In genomic region chr16:81200201-81201071, GRCm38 (mm10) we compare ENCODE assay signal across 8 mouse cellular contexts. TPM values are rescaled to one million over a fixed set of nuclear protein-coding genes. Genes with fewer than 3 reads are reported as not detected.
A peak's percentile ranks its signal among the peaks of the same experiment; 100 is the strongest.
DNase-seq lines count a peak whose midpoint lies in the region; ATAC-seq and TF ChIP-seq lines count a peak whose summit lies in the region.

Gene Ncam2, plus strand, starts transcription at chr16:81200697.

- H3K4me1 ChIP-seq in embryonic facial prominence, embryonic 13.5 days: 0 out of 2 replicates have a peak, but pooled peaks cover 6% of the 10 kb centered on the region
- 0 out of 2 replicates have a peak, but pooled peaks cover 3% of the 10 kb centered on the region for H3K4me1 ChIP-seq in heart, embryonic 11.5 days (ENCODE audit: control insufficient read depth, insufficient read depth, low read length)
- H3K4me1 ChIP-seq in limb, embryonic 14.5 days (ENCODE audit: control insufficient read depth, insufficient read depth, low read length): peaks cover 6% of the 10 kb centered on the region; the same call in 1 of the 2 replicates
- H3K4me1 ChIP-seq in midbrain, embryonic 14.5 days (ENCODE audit: control insufficient read depth, insufficient read depth, low read length): peaks cover 15% of the 10 kb centered on the region
- H3K4me1 ChIP-seq in stomach, postnatal 0 days (replicated peaks; ENCODE audit: control insufficient read depth, insufficient read depth): no peaks in the 10 kb centered on the region

- H3K27ac ChIP-seq in embryonic facial prominence, embryonic 13.5 days: peak within 1 kb of the TSS; percentile 51
- H3K27ac ChIP-seq in heart, embryonic 11.5 days (ENCODE audit: low read depth, low read length): no peak within 1 kb of the TSS
- no peak within 1 kb of the TSS for H3K27ac ChIP-seq in limb, embryonic 14.5 days (replicated peaks; ENCODE audit: low read depth, low read length)
- H3K27ac ChIP-seq in midbrain, embryonic 14.5 days (replicated peaks; ENCODE audit: low read depth, low read length): peak within 1 kb of the TSS; percentile 88
- H3K27ac ChIP-seq in stomach, postnatal 0 days (replicated peaks): no peak within 1 kb of the TSS

- no peak for TF ChIP-seq EP300 in stomach, postnatal 0 days (optimal IDR thresholded peaks at IDR 0.05)

- no peaks in the 10 kb centered on the region for H3K9me3 ChIP-seq in embryonic facial prominence, embryonic 13.5 days
- no peaks in the 10 kb centered on the region for H3K9me3 ChIP-seq in heart, embryonic 11.5 days (replicated peaks; ENCODE audit: control insufficient read depth, low read length)
- H3K9me3 ChIP-seq in limb, embryonic 14.5 days (ENCODE audit: control insufficient read depth, low read length): no peaks in the 10 kb centered on the region
- no peaks in the 10 kb centered on the region for H3K9me3 ChIP-seq in midbrain, embryonic 14.5 days (ENCODE audit: control insufficient read depth, low read length)
- no peaks in the 10 kb centered on the region for H3K9me3 ChIP-seq in stomach, postnatal 0 days (ENCODE audit: control insufficient read depth, low read length)

- no peaks in the 10 kb centered on the region for H3K36me3 ChIP-seq in embryonic facial prominence, embryonic 13.5 days
- H3K36me3 ChIP-seq in heart, embryonic 11.5 days (ENCODE audit: control insufficient read depth, insufficient read depth, low read length): no peaks in the 10 kb centered on the region
- no peaks in the 10 kb centered on the region for H3K36me3 ChIP-seq in limb, embryonic 14.5 days (ENCODE audit: control insufficient read depth, insufficient read depth, low read length)
- H3K36me3 ChIP-seq in midbrain, embryonic 14.5 days (ENCODE audit: control insufficient read depth, insufficient read depth, low read length): no peaks in the 10 kb centered on the region
- H3K36me3 ChIP-seq in stomach, postnatal 0 days (ENCODE audit: control insufficient read depth, insufficient read depth, low read length): no peaks in the 10 kb centered on the region

- H3K27me3 ChIP-seq in embryonic facial prominence, embryonic 13.5 days: peaks cover 3% of the 10 kb centered on the region; the same call in 1 of the 2 replicates
- no peaks in the 10 kb centered on the region for H3K27me3 ChIP-seq in heart, embryonic 11.5 days (ENCODE audit: control insufficient read depth, insufficient read depth, low read length)
- H3K27me3 ChIP-seq in limb, embryonic 14.5 days (ENCODE audit: control insufficient read depth, insufficient read depth, low read length): no peaks in the 10 kb centered on the region
- no peaks in the 10 kb centered on the region for H3K27me3 ChIP-seq in midbrain, embryonic 14.5 days (ENCODE audit: control insufficient read depth, insufficient read depth, low read length)
- H3K27me3 ChIP-seq in stomach, postnatal 0 days (ENCODE audit: control insufficient read depth, insufficient read depth, low read length): no peaks in the 10 kb centered on the region

- H3K4me3 ChIP-seq in embryonic facial prominence, embryonic 13.5 days: peak within 1 kb of the TSS; percentile 64
- H3K4me3 ChIP-seq in heart, embryonic 11.5 days (ENCODE audit: low read depth, low read length): peak within 1 kb of the TSS; percentile 65
- H3K4me3 ChIP-seq in limb, embryonic 14.5 days (replicated peaks; ENCODE audit: low read length): peak within 1 kb of the TSS; percentile 57
- H3K4me3 ChIP-seq in midbrain, embryonic 14.5 days (replicated peaks; ENCODE audit: low read depth, low read length): peak within 1 kb of the TSS; percentile 61
- peak within 1 kb of the TSS; percentile 52 for H3K4me3 ChIP-seq in stomach, postnatal 0 days (ENCODE audit: low read depth, low read length)

- no peak for TF ChIP-seq CTCF in stomach, postnatal 0 days (IDR thresholded peaks at IDR 0.05; ENCODE audit: low read depth)

- peak within 1 kb of the TSS; percentile 91 for H3K4me2 ChIP-seq in embryonic facial prominence, embryonic 13.5 days
- H3K4me2 ChIP-seq in heart, embryonic 11.5 days: peak within 1 kb of the TSS; percentile 91
- peak within 1 kb of the TSS; percentile 91 for H3K4me2 ChIP-seq in limb, embryonic 14.5 days (replicated peaks; ENCODE audit: low read depth, low read length, severe bottlenecking)
- peak within 1 kb of the TSS; percentile 66 for H3K4me2 ChIP-seq in midbrain, embryonic 14.5 days (ENCODE audit: low read length)
- peak within 1 kb of the TSS; percentile 92 for H3K4me2 ChIP-seq in stomach, postnatal 0 days (replicated peaks; ENCODE audit: low read depth)

- DNase-seq in CD4-positive, CD25-positive, alpha-beta regulatory T cell, adult 2 months (ENCODE audit: low read depth, low spot score): peak; percentile 3
- peak; percentile 56 for DNase-seq in kidney, adult 9 months
- peak; percentile 69 for DNase-seq in limb, embryonic 14.5 days (ENCODE audit: low spot score)
- peak; percentile 92 for DNase-seq in midbrain, embryonic 14.5 days
- DNase-seq in stomach, postnatal 0 days (ENCODE audit: low spot score): peak; percentile 80

- no peak for TF ChIP-seq POLR2A in limb, embryonic 14.5 days (IDR thresholded peaks at IDR 0.05; ENCODE audit: borderline replicate concordance, extremely low read depth, insufficient read depth, insufficient read length)

- no peak for ATAC-seq in CD4-positive, CD25-positive, alpha-beta regulatory T cell, adult 4 months
- ATAC-seq in embryonic facial prominence, embryonic 13.5 days (ENCODE audit: insufficient number of reproducible peaks, insufficient read depth, low FRiP score, low TSS enrichment, low read depth): peak; percentile 70; the same call in 1 of the 2 replicates
- ATAC-seq in heart, embryonic 11.5 days (replicated peaks; ENCODE audit: insufficient number of reproducible peaks, low FRiP score, low TSS enrichment): peak; percentile 71
- ATAC-seq in limb, embryonic 14.5 days (ENCODE audit: low FRiP score, low read depth): peak; percentile 84
- peak; percentile 79 for ATAC-seq in midbrain, embryonic 14.5 days (ENCODE audit: low FRiP score, low TSS enrichment)
- peak; percentile 95 for ATAC-seq in stomach, postnatal 0 days (ENCODE audit: low FRiP score, low TSS enrichment)

- H3K9ac ChIP-seq in embryonic facial prominence, embryonic 13.5 days: peak within 1 kb of the TSS; percentile 78
- peak within 1 kb of the TSS; percentile 70; the same call in 1 of the 2 replicates for H3K9ac ChIP-seq in heart, embryonic 11.5 days (ENCODE audit: low read depth, low read length)
- peak within 1 kb of the TSS; percentile 72 for H3K9ac ChIP-seq in limb, embryonic 14.5 days (ENCODE audit: low read depth, low read length, severe bottlenecking)
- H3K9ac ChIP-seq in midbrain, embryonic 14.5 days (replicated peaks; ENCODE audit: low read length): peak within 1 kb of the TSS; percentile 61
- H3K9ac ChIP-seq in stomach, postnatal 0 days (ENCODE audit: low read length): peak within 1 kb of the TSS; percentile 57

- under 1% methylated on average over 59 of the region's 70 CpGs for WGBS in embryonic facial prominence, embryonic 13.5 days
- under 1% methylated on average over 54 of the region's 70 CpGs for WGBS in heart, embryonic 11.5 days (ENCODE audit: insufficient replicate concordance)
- 0% methylated on average over 22 of the region's 70 CpGs for WGBS in limb, embryonic 14.5 days
- under 1% methylated on average over 63 of the region's 70 CpGs for WGBS in midbrain, embryonic 14.5 days
- under 1% methylated on average over 47 of the region's 70 CpGs for WGBS in stomach, postnatal 0 days

RNA-seq across cellular contexts. Expression of gene Ncam2, which starts in this region (rescaled TPM):
- polyA plus RNA-seq in CD4-positive, CD25-positive, alpha-beta regulatory T cell, adult 4 months (2017; shearing (Covaris generic)): under 1 TPM in 1 of 2 experiments, not detected in 1; 0.13 TPM
- polyA plus RNA-seq in embryonic facial prominence, embryonic 13.5 days (2015; fragmentation: Nextera tagmentation; extraction: Ambion mirVana): 3.8 and 4.2 TPM in 2 replicates
- 0.04 and 0.30 TPM in 2 replicates for polyA plus RNA-seq in heart, embryonic 11.5 days (2014; fragmentation: Nextera tagmentation; extraction: Ambion mirVana)
- polyA plus RNA-seq in limb, embryonic 14.5 days (2012; rRNA removed): 1.4 and 1.6 TPM in 2 replicates
- 2.2 and 3.8 TPM in 2 replicates for polyA plus RNA-seq in limb, embryonic 14.5 days (2014; fragmentation: Nextera tagmentation; extraction: Ambion mirVana)
- 24.2 and 25.0 TPM in 2 replicates for polyA plus RNA-seq in midbrain, embryonic 14.5 days (2014; fragmentation: Nextera tagmentation; extraction: Ambion mirVana)
- 1.3 and 1.6 TPM in 2 replicates for polyA plus RNA-seq in stomach, postnatal 0 days (2015; fragmentation: Nextera tagmentation; extraction: Ambion mirVana)

Comparison
In these comparisons a context has a peak if more than half of its experiments do, and no peak if none do; other contexts are left out.
1. Peak in ATAC-seq, H3K4me3 ChIP-seq, H3K9ac ChIP-seq and H3K4me2 ChIP-seq in heart, embryonic 11.5 days; RNA of the gene not detected or under 1 TPM.
2. DNase-seq: peak in every context shown above with its lines; median percentile 92 in midbrain, embryonic 14.5 days; 80 in stomach, postnatal 0 days; 69 in limb, embryonic 14.5 days; 56 in kidney, adult 9 months; 3 in CD4-positive, CD25-positive, alpha-beta regulatory T cell, adult 2 months.
3. H3K27ac ChIP-seq: peak in embryonic facial prominence, embryonic 13.5 days (single experiment) and midbrain, embryonic 14.5 days (single experiment); none in heart, embryonic 11.5 days (single experiment), limb, embryonic 14.5 days (single experiment) and stomach, postnatal 0 days (single experiment).
4. Peak in every context shown above with its lines, with median percentiles within 50 percentile points of each other: H3K4me2 ChIP-seq, H3K4me3 ChIP-seq and H3K9ac ChIP-seq.